Mouse (Mus musculus): ENCODE results near the gene Gucy2c.
"Not testable (repeated sequence)": the region's sequence is repeated elsewhere in the genome, so short reads cannot be mapped to it uniquely, and the experiment has no call there.

Gene Gucy2c

GRCm38 (mm10) chr6:136803739-136804633 lies 22.4 kb upstream of the Gucy2c start, which contains the start of gene Hist4h4:
Gene Hist4h4 (minus strand): TSS chr6:136804415.
- DNase-seq (ENCODE audit: extremely low read depth, low read depth) = peak; percentile 98

GRCm38 (mm10) chr6:136803093-136803738 lies 21.7 kb upstream of the Gucy2c start:
- peak; percentile 53 for DNase-seq (ENCODE audit: extremely low read depth, low read depth)

GRCm38 (mm10) chr6:136801274-136801673 lies 19.7 kb upstream of the Gucy2c start:
- no peak for DNase-seq (ENCODE audit: extremely low read depth, low read depth)

GRCm38 (mm10) chr6:136800710-136801109 lies 19.1 kb upstream of the Gucy2c start:
- DNase-seq (ENCODE audit: extremely low read depth, low read depth) = no peak

GRCm38 (mm10) chr6:136797874-136798693 lies 16.5 kb upstream of the Gucy2c start:
- DNase-seq (ENCODE audit: extremely low read depth, low read depth) = not testable (repeated sequence)

- no peak for DNase-seq (ENCODE audit: extremely low read depth, low read depth)
These were observed 14.3 kb upstream of the Gucy2c start for GRCm38 (mm10) chr6:136795850-136796249.

- DNase-seq (ENCODE audit: extremely low read depth, low read depth) = no peak
These were observed 13.5 kb upstream of the Gucy2c start for GRCm38 (mm10) chr6:136795110-136795509.

GRCm38 (mm10) chr6:136793831-136794525 lies 12.4 kb upstream of the Gucy2c start:
- no peak for DNase-seq (ENCODE audit: extremely low read depth, low read depth)

GRCm38 (mm10) chr6:136792884-136793758 lies 11.6 kb upstream of the Gucy2c start:
- DNase-seq (ENCODE audit: extremely low read depth, low read depth) = no peak

- no peak for DNase-seq (ENCODE audit: extremely low read depth, low read depth)
These were observed 7.9 kb upstream of the Gucy2c start for GRCm38 (mm10) chr6:136789391-136789971.

- no peak for DNase-seq (ENCODE audit: extremely low read depth, low read depth)
These were observed 1.2 kb upstream of the Gucy2c start for GRCm38 (mm10) chr6:136782761-136783160.

GRCm38 (mm10) chr6:136782146-136782545 lies 581 bp upstream of the Gucy2c start:
- no peak for DNase-seq (ENCODE audit: extremely low read depth, low read depth)

GRCm38 (mm10) chr6:136776392-136776791 lies 5.2 kb downstream of the Gucy2c start:
- no peak for DNase-seq (ENCODE audit: extremely low read depth, low read depth)

- no peak for DNase-seq (ENCODE audit: extremely low read depth, low read depth)
These were observed 11.7 kb downstream of the Gucy2c start for GRCm38 (mm10) chr6:136769859-136770258.

GRCm38 (mm10) chr6:136769143-136769542 lies 12.4 kb downstream of the Gucy2c start:
- no peak for DNase-seq (ENCODE audit: extremely low read depth, low read depth)

GRCm38 (mm10) chr6:136763912-136764311 lies 17.7 kb downstream of the Gucy2c start:
- no peak for DNase-seq (ENCODE audit: extremely low read depth, low read depth)

- no peak for DNase-seq (ENCODE audit: extremely low read depth, low read depth)
These were observed 31.0 kb downstream of the Gucy2c start for GRCm38 (mm10) chr6:136750567-136750966.

- DNase-seq (ENCODE audit: extremely low read depth, low read depth) = no peak
These were observed 36.0 kb downstream of the Gucy2c start for GRCm38 (mm10) chr6:136745586-136745985.

- no peak for DNase-seq (ENCODE audit: extremely low read depth, low read depth)
These were observed 37.8 kb downstream of the Gucy2c start for GRCm38 (mm10) chr6:136743729-136744128.

Measured in MEL-GATA-1-ER (cell line).